Mouse (Mus musculus): Measurements from ENCODE around the gene Cd5. TPM values are rescaled to one million over a fixed set of nuclear protein-coding genes. Genes with fewer than 3 reads are reported as not detected.

Gene Cd5
- 0.68 and 0.80 TPM in 2 replicates for polyA plus RNA-seq (2012; rRNA removed; ENCODE audit: low replicate concordance)

GRCm38 (mm10) chr19:10738811-10739210, at the start of gene Cd5:
Gene Cd5, minus strand, starts transcription at chr19:10739002.

GRCm38 (mm10) chr19:10688537-10689352, 50.1 kb downstream of the Cd5 start, which contains the start of gene Vps37c:
Gene Vps37c, plus strand, starts transcription at chr19:10688735.

GRCm38 (mm10) chr19:10677915-10678771, 60.7 kb downstream of the Cd5 start, which contains the start of gene Pga5:
Gene Pga5, minus strand, starts transcription at chr19:10678071.

Other genes starting within 250 kb of the Cd5 start
- 32.8 and 58.4 TPM in 2 replicates for gene Cpsf7, start 213.7 kb downstream of the Cd5 start, polyA plus RNA-seq (2012; rRNA removed; ENCODE audit: low replicate concordance)
- gene Sdhaf2, start 212.9 kb downstream of the Cd5 start, polyA plus RNA-seq (2012; rRNA removed; ENCODE audit: low replicate concordance) = 40.4 and 50.3 TPM in 2 replicates
- 35.7 and 58.1 TPM in 2 replicates for gene Tmem216, start 182.8 kb downstream of the Cd5 start, polyA plus RNA-seq (2012; rRNA removed; ENCODE audit: low replicate concordance)
- gene Cyb561a3, start 161.8 kb downstream of the Cd5 start, polyA plus RNA-seq (2012; rRNA removed; ENCODE audit: low replicate concordance) = 39.5 and 43.1 TPM in 2 replicates
- 10.9 and 16.8 TPM in 2 replicates for gene Tmem138, start 161.6 kb downstream of the Cd5 start, polyA plus RNA-seq (2012; rRNA removed; ENCODE audit: low replicate concordance)
- gene Ddb1, start 133.7 kb downstream of the Cd5 start, polyA plus RNA-seq (2012; rRNA removed; ENCODE audit: low replicate concordance) = 162 and 243 TPM in 2 replicates
- gene Tkfc, start 133.3 kb downstream of the Cd5 start, polyA plus RNA-seq (2012; rRNA removed; ENCODE audit: low replicate concordance) = 18.6 and 21.7 TPM in 2 replicates
- gene Vwce, start 104.8 kb downstream of the Cd5 start, polyA plus RNA-seq (2012; rRNA removed; ENCODE audit: low replicate concordance) = 0.14 and 0.50 TPM in 2 replicates
- 0.64 TPM in 1 of 2 replicates, not detected in the other for gene Pga5, start 60.9 kb downstream of the Cd5 start, polyA plus RNA-seq (2012; rRNA removed; ENCODE audit: low replicate concordance)
- gene Vps37c, start 50.3 kb downstream of the Cd5 start, polyA plus RNA-seq (2012; rRNA removed; ENCODE audit: low replicate concordance) = 26.3 and 34.3 TPM in 2 replicates
- gene Cd6, start 91.1 kb upstream of the Cd5 start, polyA plus RNA-seq (2012; rRNA removed; ENCODE audit: low replicate concordance) = 0.24 and 1.0 TPM in 2 replicates
- 6.2 and 12.4 TPM in 2 replicates for gene Slc15a3, start 100.7 kb upstream of the Cd5 start, polyA plus RNA-seq (2012; rRNA removed; ENCODE audit: low replicate concordance)
- gene Tmem132a, start 130.9 kb upstream of the Cd5 start, polyA plus RNA-seq (2012; rRNA removed; ENCODE audit: low replicate concordance) = 20.4 and 60.0 TPM in 2 replicates
- gene Tmem109, start 143.0 kb upstream of the Cd5 start, polyA plus RNA-seq (2012; rRNA removed; ENCODE audit: low replicate concordance) = 204 and 245 TPM in 2 replicates
- 214 and 361 TPM in 2 replicates for gene Prpf19, start 156.2 kb upstream of the Cd5 start, polyA plus RNA-seq (2012; rRNA removed; ENCODE audit: low replicate concordance)
- gene Zp1, start 181.6 kb upstream of the Cd5 start, polyA plus RNA-seq (2012; rRNA removed; ENCODE audit: low replicate concordance) = 0.22 TPM in 1 of 2 replicates, not detected in the other
- 0.16 and 13.9 TPM in 2 replicates for gene Ptgdr2, start 198.2 kb upstream of the Cd5 start, polyA plus RNA-seq (2012; rRNA removed; ENCODE audit: low replicate concordance)
- 6.0 and 10.1 TPM in 2 replicates for gene Ccdc86, start 210.3 kb upstream of the Cd5 start, polyA plus RNA-seq (2012; rRNA removed; ENCODE audit: low replicate concordance)
- 0.50 TPM in 1 of 2 replicates, not detected in the other for gene Ms4a10, start 235.7 kb upstream of the Cd5 start, polyA plus RNA-seq (2012; rRNA removed; ENCODE audit: low replicate concordance)

All from subcutaneous adipose tissue, adult 2 months (tissue).